Mouse (Mus musculus): ENCODE results near the gene Mtor. TPM values are rescaled to one million over a fixed set of nuclear protein-coding genes. Genes with fewer than 3 reads are reported as not detected.

The Mtor gene
- polyA plus RNA-seq, 1 experiment: 29.7 TPM

DNA sequence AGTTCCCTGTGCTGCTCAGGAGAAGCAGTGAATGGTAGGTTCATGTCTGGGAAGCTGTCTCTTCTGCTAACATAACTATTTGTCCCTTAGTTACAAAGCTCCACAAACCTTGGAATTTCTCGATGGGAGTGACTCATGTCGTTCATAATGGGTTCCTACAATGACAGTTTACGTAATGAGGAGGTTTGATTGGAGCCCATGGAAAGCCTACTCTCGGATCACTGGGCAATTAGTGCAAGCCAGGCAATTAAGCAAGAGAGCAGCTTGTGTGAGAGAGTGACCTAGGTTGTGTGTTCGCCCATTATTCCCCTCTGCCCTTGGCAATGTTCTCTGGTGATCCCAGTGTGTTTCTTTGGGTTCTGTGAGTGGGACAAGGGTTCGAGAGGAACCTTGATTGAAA lies 147.5 kb downstream of the Mtor start:
- Histone ChIP-seq H3K27me3 (ENCODE audit: control insufficient read depth, insufficient read depth, insufficient read length) (no peaks in the 10 kb centered on the region), H3K4me3 (no peak overlapping the region), H3K4me2 (ENCODE audit: low read depth) (no peak overlapping the region), H3K36me3 (ENCODE audit: control insufficient read depth, insufficient read depth) (peaks cover 25% of the 10 kb centered on the region), H3ac (ENCODE audit: control insufficient read depth, insufficient read length) (no peak overlapping the region), H3K79me2 (ENCODE audit: control insufficient read depth, insufficient read depth) (peaks cover 17% of the 10 kb centered on the region)
- TF ChIP-seq TCF3 (IDR thresholded peaks at IDR 0.05; ENCODE audit: insufficient read length, low read depth) (no peak), POLR2AphosphoS2 (IDR thresholded peaks at IDR 0.05; ENCODE audit: insufficient read length, low read depth) (no peak), E2F4 (IDR thresholded peaks at IDR 0.05; ENCODE audit: insufficient read depth) (no peak), USF1 (IDR thresholded peaks at IDR 0.05; ENCODE audit: low read depth) (no peak), TCF12 (IDR thresholded peaks at IDR 0.05; ENCODE audit: insufficient read depth, poor library complexity, severe bottlenecking) (no peak), REST (IDR thresholded peaks at IDR 0.05; ENCODE audit: insufficient read depth, insufficient read length) (no peak), MYOD1 (IDR thresholded peaks at IDR 0.05; ENCODE audit: control insufficient read depth in 1 of 3, insufficient read length in 2 of 3, low read depth in 2 of 3) (no peak)

DNA sequence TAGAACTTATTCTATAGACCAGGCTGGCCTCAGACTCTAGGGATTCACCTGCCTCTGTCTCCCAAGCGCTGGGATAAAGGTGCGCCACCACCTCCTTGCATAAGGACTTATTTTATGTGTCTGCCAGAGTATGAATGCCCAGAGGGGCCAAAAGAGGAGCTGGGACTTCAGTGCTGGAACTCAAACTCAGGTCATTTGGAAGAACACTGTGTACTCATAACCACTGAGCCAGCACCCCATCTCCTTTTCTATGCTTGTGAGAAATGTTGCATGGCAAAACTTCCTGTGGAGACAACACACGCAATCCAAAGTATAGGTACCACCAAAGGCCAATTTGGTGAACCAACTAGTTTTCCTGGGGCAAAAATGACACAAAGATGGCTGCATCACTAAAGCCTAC lies 148.3 kb downstream of the Mtor start:
- peaks cover 25% of the 10 kb centered on the region for H3K36me3 ChIP-seq (ENCODE audit: control insufficient read depth, insufficient read depth)
- no peak for TF ChIP-seq MYOD1 (IDR thresholded peaks at IDR 0.05; ENCODE audit: control insufficient read depth in 1 of 3, insufficient read length in 2 of 3, low read depth in 2 of 3)
- TF ChIP-seq E2F4 (IDR thresholded peaks at IDR 0.05; ENCODE audit: insufficient read depth): no peak
- no peak for TF ChIP-seq USF1 (IDR thresholded peaks at IDR 0.05; ENCODE audit: low read depth)
- no peak for TF ChIP-seq REST (IDR thresholded peaks at IDR 0.05; ENCODE audit: insufficient read depth, insufficient read length)
- no peak for TF ChIP-seq TCF12 (IDR thresholded peaks at IDR 0.05; ENCODE audit: insufficient read depth, poor library complexity, severe bottlenecking)
- no peak for TF ChIP-seq POLR2A (IDR thresholded peaks at IDR 0.05; ENCODE audit: insufficient read length, low read depth)
- no peak for TF ChIP-seq TCF3 (IDR thresholded peaks at IDR 0.05; ENCODE audit: insufficient read length, low read depth)
- TF ChIP-seq SRF (IDR thresholded peaks at IDR 0.05; ENCODE audit: control insufficient read depth, insufficient read length, low read depth): no peak
- peaks cover 17% of the 10 kb centered on the region for H3K79me2 ChIP-seq (ENCODE audit: control insufficient read depth, insufficient read depth)
- H3K27me3 ChIP-seq (ENCODE audit: control insufficient read depth, insufficient read depth, insufficient read length): no peaks in the 10 kb centered on the region
- H3ac ChIP-seq (ENCODE audit: control insufficient read depth, insufficient read length): no peak overlapping the region
- no peak overlapping the region for H3K4me3 ChIP-seq
- no peak overlapping the region for H3K4me2 ChIP-seq (ENCODE audit: low read depth)

DNA sequence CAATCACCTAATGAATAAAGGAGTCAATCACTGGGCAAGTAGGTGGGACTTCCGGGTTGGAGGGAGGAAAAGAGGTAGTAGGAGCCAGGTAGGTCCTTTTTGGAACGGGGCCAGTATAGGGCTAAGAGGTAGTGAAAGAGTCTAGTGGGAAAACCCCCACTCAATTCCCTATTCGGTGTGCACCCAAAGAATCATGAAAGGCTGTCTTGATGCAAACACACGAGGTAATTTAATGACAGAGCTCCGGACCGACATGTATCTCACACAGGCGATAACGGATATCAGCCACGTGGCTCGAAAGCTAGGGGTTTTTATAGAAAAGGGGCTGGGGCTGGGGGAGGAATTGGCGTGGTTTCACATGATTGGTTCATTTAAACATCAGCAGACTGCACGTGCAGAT lies 150.4 kb downstream of the Mtor start:
- Histone ChIP-seq H3K36me3 (ENCODE audit: control insufficient read depth, insufficient read depth) (peaks cover 23% of the 10 kb centered on the region), H3K4me2 (ENCODE audit: low read depth) (no peak overlapping the region), H3K79me2 (ENCODE audit: control insufficient read depth, insufficient read depth) (no peaks in the 10 kb centered on the region), H3K4me3 (no peak overlapping the region), H3ac (ENCODE audit: control insufficient read depth, insufficient read length) (no peak overlapping the region), H3K27me3 (ENCODE audit: control insufficient read depth, insufficient read depth, insufficient read length) (no peaks in the 10 kb centered on the region)
- TF ChIP-seq TCF3 (IDR thresholded peaks at IDR 0.05; ENCODE audit: insufficient read length, low read depth): no peak
- TF ChIP-seq MAX (IDR thresholded peaks at IDR 0.05; ENCODE audit: low read depth): no peak
- TF ChIP-seq MYOD1 (IDR thresholded peaks at IDR 0.05; ENCODE audit: control insufficient read depth in 1 of 3, insufficient read length in 2 of 3, low read depth in 2 of 3): no peak
- no peak for TF ChIP-seq MYOG (IDR thresholded peaks at IDR 0.05; ENCODE audit: control insufficient read depth in 1 of 3, insufficient read depth in 1 of 3, insufficient read length in 2 of 3, low read depth in 2 of 3)
- no peak for TF ChIP-seq CEBPB (IDR thresholded peaks at IDR 0.05; ENCODE audit: insufficient read depth, poor library complexity, severe bottlenecking)
- no peak for TF ChIP-seq E2F4 (IDR thresholded peaks at IDR 0.05; ENCODE audit: insufficient read depth)
- TF ChIP-seq POLR2AphosphoS2 (IDR thresholded peaks at IDR 0.05; ENCODE audit: insufficient read length, low read depth): no peak
- TF ChIP-seq USF1 (IDR thresholded peaks at IDR 0.05; ENCODE audit: low read depth): no peak
- no peak for TF ChIP-seq POLR2A (IDR thresholded peaks at IDR 0.05; ENCODE audit: insufficient read length, low read depth)
- no peak for TF ChIP-seq TCF12 (IDR thresholded peaks at IDR 0.05; ENCODE audit: insufficient read depth, poor library complexity, severe bottlenecking)

DNA sequence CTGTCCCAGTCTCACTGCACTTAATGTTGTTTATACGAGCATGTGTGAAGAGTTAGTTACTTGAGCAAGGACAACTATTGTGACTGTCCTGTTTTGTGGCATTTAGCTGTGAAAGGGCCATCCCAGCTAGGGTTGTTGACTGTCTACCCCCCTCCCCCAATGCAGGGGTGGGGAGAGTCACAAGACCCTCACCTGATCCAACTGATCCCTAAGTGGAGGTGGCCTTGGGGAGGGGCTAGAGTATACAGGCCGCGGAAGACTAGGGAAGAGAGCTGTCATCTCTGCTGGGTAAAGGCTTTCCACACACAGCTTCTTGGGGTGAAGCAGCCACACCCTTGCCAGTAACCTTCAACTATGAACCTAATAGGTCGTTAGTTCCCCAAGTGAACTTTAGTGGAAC lies 151.9 kb downstream of the Mtor start:
- Histone ChIP-seq H3K79me2 (ENCODE audit: control insufficient read depth, insufficient read depth) (no peaks in the 10 kb centered on the region), H3K36me3 (ENCODE audit: control insufficient read depth, insufficient read depth) (peaks cover 19% of the 10 kb centered on the region), H3K27me3 (ENCODE audit: control insufficient read depth, insufficient read depth, insufficient read length) (no peaks in the 10 kb centered on the region), H3K4me2 (ENCODE audit: low read depth) (no peak overlapping the region), H3K4me3 (no peak overlapping the region), H3ac (ENCODE audit: control insufficient read depth, insufficient read length) (no peak overlapping the region)
- TF ChIP-seq SRF (IDR thresholded peaks at IDR 0.05; ENCODE audit: control insufficient read depth, insufficient read length, low read depth): no peak
- TF ChIP-seq CEBPB (IDR thresholded peaks at IDR 0.05; ENCODE audit: insufficient read depth, poor library complexity, severe bottlenecking): no peak
- no peak for TF ChIP-seq MYOG (IDR thresholded peaks at IDR 0.05; ENCODE audit: control insufficient read depth in 1 of 3, insufficient read depth in 1 of 3, insufficient read length in 2 of 3, low read depth in 2 of 3)
- TF ChIP-seq TCF12 (IDR thresholded peaks at IDR 0.05; ENCODE audit: insufficient read depth, poor library complexity, severe bottlenecking): no peak
- TF ChIP-seq POLR2A (IDR thresholded peaks at IDR 0.05; ENCODE audit: insufficient read length, low read depth): no peak
- no peak for TF ChIP-seq MYOD1 (IDR thresholded peaks at IDR 0.05; ENCODE audit: control insufficient read depth in 1 of 3, insufficient read length in 2 of 3, low read depth in 2 of 3)
- no peak for TF ChIP-seq TCF3 (IDR thresholded peaks at IDR 0.05; ENCODE audit: insufficient read length, low read depth)
- no peak for TF ChIP-seq MAX (IDR thresholded peaks at IDR 0.05; ENCODE audit: low read depth)
- no peak for TF ChIP-seq USF1 (IDR thresholded peaks at IDR 0.05; ENCODE audit: low read depth)
- TF ChIP-seq REST (IDR thresholded peaks at IDR 0.05; ENCODE audit: insufficient read depth, insufficient read length): no peak
- TF ChIP-seq E2F4 (IDR thresholded peaks at IDR 0.05; ENCODE audit: insufficient read depth): no peak
- TF ChIP-seq POLR2AphosphoS2 (IDR thresholded peaks at IDR 0.05; ENCODE audit: insufficient read length, low read depth): no peak

DNA sequence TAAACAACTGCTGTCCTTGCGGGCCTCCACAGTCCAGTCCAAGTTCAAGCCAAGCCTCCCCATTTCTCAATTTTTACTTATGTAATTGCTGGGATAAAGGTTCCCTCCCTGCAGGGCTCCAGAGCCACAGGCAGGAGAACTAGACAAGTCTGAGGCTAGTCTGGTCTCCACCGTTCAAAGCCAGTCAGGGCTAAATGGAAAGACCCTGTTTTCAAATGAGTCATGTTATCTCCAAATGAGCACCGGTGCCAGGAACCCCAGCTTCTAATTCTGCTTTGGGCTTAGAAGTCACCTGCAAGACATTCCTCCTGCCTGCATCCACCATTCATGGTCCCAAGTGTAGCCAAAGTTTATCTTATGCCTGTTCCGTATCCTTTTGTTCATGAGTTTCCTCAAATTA lies 153.5 kb downstream of the Mtor start:
- no peak overlapping the region for H3K4me2 ChIP-seq (ENCODE audit: low read depth)
- no peak for TF ChIP-seq REST (IDR thresholded peaks at IDR 0.05; ENCODE audit: insufficient read depth, insufficient read length)
- no peaks in the 10 kb centered on the region for H3K27me3 ChIP-seq (ENCODE audit: control insufficient read depth, insufficient read depth, insufficient read length)
- no peaks in the 10 kb centered on the region for H3K79me2 ChIP-seq (ENCODE audit: control insufficient read depth, insufficient read depth)
- H3ac ChIP-seq (ENCODE audit: control insufficient read depth, insufficient read length): no peak overlapping the region
- no peak overlapping the region for H3K4me3 ChIP-seq
- H3K36me3 ChIP-seq (ENCODE audit: control insufficient read depth, insufficient read depth): peaks cover 12% of the 10 kb centered on the region
